Mouse (Mus musculus): ENCODE data around the gene Ube2g2. TPM values are rescaled to one million over a fixed set of nuclear protein-coding genes. Genes with fewer than 3 reads are reported as not detected.
A peak's percentile ranks its signal among the peaks of the same experiment; 100 is the strongest.

Ube2g2 gene
- polyA plus RNA-seq, 1 experiment from 2014 or later: 54.1 TPM

- H3K27me3 ChIP-seq (ENCODE audit: control insufficient read depth, insufficient read depth, low read length): no peaks in the 10 kb centered on the region
- peaks cover 14% of the 10 kb centered on the region for H3K4me1 ChIP-seq (replicated peaks; ENCODE audit: control insufficient read depth, insufficient read depth, low read length)
- no peak overlapping the region for H3K9ac ChIP-seq
- 0 out of 2 replicates have a peak, but pooled peaks cover 4% of the 10 kb centered on the region for H3K9me3 ChIP-seq (ENCODE audit: control insufficient read depth, low read length)
- DNase-seq (ENCODE audit: low spot score) (no peak), ATAC-seq (ENCODE audit: low FRiP score) (no peak)
- peaks cover 10% of the 10 kb centered on the region; the same call in 1 of the 2 replicates for H3K36me3 ChIP-seq (replicated peaks; ENCODE audit: control insufficient read depth, insufficient read depth)
- H3K4me3 ChIP-seq (replicated peaks; ENCODE audit: low read length): no peak overlapping the region
- 84% methylated on average over 5 of the region's 5 CpGs for WGBS
- no peak overlapping the region for H3K4me2 ChIP-seq (replicated peaks)
- H3K27ac ChIP-seq: no peak overlapping the region
Measured at GRCm38 (mm10) chr10:77604958-77605357, 17.1 kb upstream of the Ube2g2 start.

GRCm38 (mm10) chr10:77605368-77605767, 16.7 kb upstream of the Ube2g2 start:
- Histone ChIP-seq H3K9ac (peak overlapping the region; percentile 78), H3K4me1 (replicated peaks; ENCODE audit: control insufficient read depth, insufficient read depth, low read length) (peaks cover 14% of the 10 kb centered on the region), H3K4me3 (replicated peaks; ENCODE audit: low read length) (peak overlapping the region; percentile 66), H3K27ac (peak overlapping the region; percentile 92), H3K27me3 (ENCODE audit: control insufficient read depth, insufficient read depth, low read length) (no peaks in the 10 kb centered on the region), H3K4me2 (replicated peaks) (peak overlapping the region; percentile 86), H3K9me3 (ENCODE audit: control insufficient read depth, low read length) (0 out of 2 replicates have a peak, but pooled peaks cover 4% of the 10 kb centered on the region), H3K36me3 (replicated peaks; ENCODE audit: control insufficient read depth, insufficient read depth) (peaks cover 14% of the 10 kb centered on the region)
- WGBS: 36% methylated on average over 1 of the region's 1 CpGs
- DNase-seq (ENCODE audit: low spot score): peak; percentile 59
- ATAC-seq (ENCODE audit: low FRiP score): no peak

DNA sequence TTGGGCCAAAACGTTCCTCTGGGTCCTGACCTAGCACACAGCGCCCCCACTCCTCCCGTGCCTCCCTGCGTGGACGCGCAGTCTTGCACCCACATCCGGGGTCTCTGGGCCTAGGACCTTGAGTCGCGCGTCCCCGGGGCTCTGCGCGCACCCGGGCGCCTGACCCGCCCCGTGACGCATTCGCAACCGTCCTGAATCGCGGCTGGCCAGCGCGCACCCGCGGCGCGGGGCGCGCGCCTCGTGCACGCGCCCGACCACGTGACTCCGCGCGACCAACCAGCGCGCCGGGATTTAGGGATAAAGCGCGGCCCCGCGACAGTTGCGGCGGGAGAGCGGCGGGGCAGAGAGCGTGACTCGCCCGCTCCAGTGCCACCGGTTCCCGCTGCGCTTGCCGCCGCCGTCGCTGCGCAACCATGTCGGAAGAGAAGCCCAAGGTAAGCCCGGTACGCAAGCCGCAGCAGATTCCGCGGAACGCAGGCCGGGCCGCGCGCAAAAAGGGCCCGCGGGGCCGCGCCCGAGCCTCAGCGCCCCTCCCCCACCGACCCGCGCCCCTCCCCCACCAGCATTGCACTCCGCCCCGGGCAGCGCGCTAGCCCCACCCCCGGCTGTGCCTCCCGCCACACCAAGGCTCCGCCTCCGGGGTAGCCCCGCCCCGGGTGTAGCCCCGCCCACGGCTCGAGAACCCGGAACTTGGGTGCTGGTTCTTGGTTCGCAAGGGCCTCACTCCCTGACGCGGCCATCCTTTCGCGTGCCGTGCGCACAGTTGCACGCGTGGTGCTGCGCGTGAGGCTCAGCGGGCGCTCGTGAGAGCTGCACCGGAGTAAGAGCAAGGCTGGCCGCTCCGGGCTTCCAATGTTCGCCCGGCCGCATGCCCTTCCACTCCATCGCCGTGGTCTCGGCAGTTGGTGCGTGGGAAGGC, 15.9 kb upstream of the Ube2g2 start, which contains the start of the genes Sumo3 and Gm49325:
Gene Sumo3, plus strand, starts transcription at position 190 of the 919 bp plus-strand sequence.
Gene Gm49325, plus strand, starts transcription at position 290 of the 919 bp plus-strand sequence.
- Histone ChIP-seq H3K27me3 (ENCODE audit: control insufficient read depth, insufficient read depth, low read length) (no peaks in the 10 kb centered on the region), H3K4me1 (replicated peaks; ENCODE audit: control insufficient read depth, insufficient read depth, low read length) (peaks cover 14% of the 10 kb centered on the region), H3K9me3 (ENCODE audit: control insufficient read depth, low read length) (0 out of 2 replicates have a peak, but pooled peaks cover 4% of the 10 kb centered on the region), H3K4me2 (replicated peaks) (peak within 1 kb of the TSS; percentile 86), H3K9ac (peak within 1 kb of the TSS; percentile 78), H3K27ac (peak within 1 kb of the TSS; percentile 92), H3K36me3 (replicated peaks; ENCODE audit: control insufficient read depth, insufficient read depth) (peaks cover 22% of the 10 kb centered on the region), H3K4me3 (replicated peaks; ENCODE audit: low read length) (peak within 1 kb of the TSS; percentile 66)
- ATAC-seq (ENCODE audit: low FRiP score) (peak; percentile 85), DNase-seq (ENCODE audit: low spot score) (peak; percentile 87)
- 1% methylated on average over 102 of the region's 119 CpGs for WGBS

DNA sequence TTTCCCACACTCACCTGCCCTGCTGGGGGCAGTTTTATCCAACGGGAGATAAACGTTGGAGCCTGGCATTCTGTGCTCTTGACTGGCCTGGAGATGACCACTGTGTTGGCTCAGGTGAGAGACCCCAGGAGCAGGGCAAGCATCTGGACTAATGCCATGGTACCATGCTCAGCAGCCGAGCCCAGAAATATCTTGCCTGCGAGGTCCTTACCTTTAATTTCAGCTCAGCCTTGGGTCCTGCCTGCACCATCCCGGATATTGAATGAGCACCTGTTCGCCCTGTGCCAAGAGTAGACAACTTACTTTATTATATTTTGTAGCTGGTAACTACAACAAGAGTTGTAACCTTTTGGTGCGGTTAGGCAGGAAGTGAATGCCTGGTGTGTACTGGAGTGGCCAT, 15.2 kb upstream of the Ube2g2 start:
- ATAC-seq (ENCODE audit: low FRiP score): no peak; the same call in 1 of the 2 replicates
- peak overlapping the region; percentile 78 for H3K9ac ChIP-seq
- peak overlapping the region; percentile 86 for H3K4me2 ChIP-seq (replicated peaks)
- peak overlapping the region; percentile 66 for H3K4me3 ChIP-seq (replicated peaks; ENCODE audit: low read length)
- H3K36me3 ChIP-seq (replicated peaks; ENCODE audit: control insufficient read depth, insufficient read depth): peaks cover 29% of the 10 kb centered on the region
- peak overlapping the region; percentile 92 for H3K27ac ChIP-seq
- no peak for DNase-seq (ENCODE audit: low spot score)
- peaks cover 14% of the 10 kb centered on the region for H3K4me1 ChIP-seq (replicated peaks; ENCODE audit: control insufficient read depth, insufficient read depth, low read length)
- whole genome bisulfite sequencing: 48% methylated on average over 7 of the region's 7 CpGs
- no peaks in the 10 kb centered on the region for H3K27me3 ChIP-seq (ENCODE audit: control insufficient read depth, insufficient read depth, low read length)
- 0 out of 2 replicates have a peak, but pooled peaks cover 4% of the 10 kb centered on the region for H3K9me3 ChIP-seq (ENCODE audit: control insufficient read depth, low read length)

DNA sequence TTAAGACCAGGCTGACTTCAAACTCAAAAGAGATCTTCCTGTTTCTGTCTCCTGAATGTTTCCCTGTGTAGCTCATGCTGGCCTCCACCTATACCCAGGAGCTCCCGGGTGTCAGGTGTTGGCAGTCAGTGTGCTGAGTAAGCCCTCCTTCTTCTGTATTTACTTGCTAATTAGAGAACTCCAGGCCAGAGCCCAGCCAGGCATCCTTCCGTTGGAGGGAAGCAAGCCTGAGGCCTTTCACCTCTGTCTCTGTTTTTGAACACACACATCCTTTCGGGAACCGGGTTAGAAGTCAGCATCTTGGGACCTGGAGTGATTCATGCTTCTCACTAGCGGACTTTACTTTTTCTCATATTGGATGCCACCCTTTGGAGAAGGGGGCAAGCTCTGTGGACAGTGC, 14.6 kb upstream of the Ube2g2 start:
- H3K9ac ChIP-seq: no peak overlapping the region

GRCm38 (mm10) chr10:77608589-77608988, 13.5 kb upstream of the Ube2g2 start:
- DNase-seq (ENCODE audit: low spot score) (no peak), ATAC-seq (ENCODE audit: low FRiP score) (no peak)
- Histone ChIP-seq H3K4me2 (replicated peaks) (no peak overlapping the region), H3K27ac (no peak overlapping the region), H3K36me3 (replicated peaks; ENCODE audit: control insufficient read depth, insufficient read depth) (peaks cover 44% of the 10 kb centered on the region), H3K27me3 (ENCODE audit: control insufficient read depth, insufficient read depth, low read length) (no peaks in the 10 kb centered on the region), H3K9me3 (ENCODE audit: control insufficient read depth, low read length) (no peaks in the 10 kb centered on the region), H3K4me1 (replicated peaks; ENCODE audit: control insufficient read depth, insufficient read depth, low read length) (peaks cover 14% of the 10 kb centered on the region), H3K9ac (no peak overlapping the region), H3K4me3 (replicated peaks; ENCODE audit: low read length) (no peak overlapping the region)
- WGBS: 92% methylated on average over 8 of the region's 8 CpGs

More for the DNA sequence above, 14.6 kb upstream of the Ube2g2 start:
- ATAC-seq (ENCODE audit: low FRiP score) (no peak), DNase-seq (ENCODE audit: low spot score) (no peak)
- H3K4me3 ChIP-seq (replicated peaks; ENCODE audit: low read length): peak overlapping the region; percentile 66; the same call in 1 of the 2 replicates
- no peaks in the 10 kb centered on the region for H3K27me3 ChIP-seq (ENCODE audit: control insufficient read depth, insufficient read depth, low read length)
- no peaks in the 10 kb centered on the region for H3K9me3 ChIP-seq (ENCODE audit: control insufficient read depth, low read length)
- peaks cover 33% of the 10 kb centered on the region for H3K36me3 ChIP-seq (replicated peaks; ENCODE audit: control insufficient read depth, insufficient read depth)
- no peak overlapping the region for H3K27ac ChIP-seq
- peaks cover 14% of the 10 kb centered on the region for H3K4me1 ChIP-seq (replicated peaks; ENCODE audit: control insufficient read depth, insufficient read depth, low read length)
- H3K4me2 ChIP-seq (replicated peaks): peak overlapping the region; percentile 86
- WGBS: 69% methylated on average over 5 of the region's 5 CpGs

GRCm38 (mm10) chr10:77610221-77610961, 11.7 kb upstream of the Ube2g2 start:
- H3K9me3 ChIP-seq (ENCODE audit: control insufficient read depth, low read length): no peaks in the 10 kb centered on the region
- 93% methylated on average over 8 of the region's 8 CpGs for WGBS
- H3K27me3 ChIP-seq (ENCODE audit: control insufficient read depth, insufficient read depth, low read length): no peaks in the 10 kb centered on the region

DNA sequence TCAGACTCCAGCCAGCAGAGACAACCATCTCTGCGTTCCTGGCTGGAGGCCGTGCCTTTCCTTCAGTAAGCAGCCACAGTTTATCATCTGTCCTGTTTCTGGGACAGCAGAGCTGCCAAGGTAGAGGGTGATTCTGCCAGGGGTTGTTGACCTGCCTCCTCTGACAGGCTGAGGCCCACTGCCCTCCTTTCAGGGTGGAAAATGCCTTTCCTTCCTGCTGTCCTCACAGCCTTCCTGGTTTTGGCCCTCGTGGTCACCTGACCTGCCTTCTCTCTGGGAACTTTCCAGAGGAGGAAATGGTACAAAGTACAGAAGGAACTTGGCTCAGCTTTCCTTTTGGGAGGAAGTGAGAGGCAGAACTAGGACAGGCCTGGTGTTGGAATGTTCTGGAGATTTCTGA, 8.7 kb upstream of the Ube2g2 start:
- DNase-seq (ENCODE audit: low spot score): no peak
- H3K9ac ChIP-seq: no peak overlapping the region
- ATAC-seq (ENCODE audit: low FRiP score): no peak
- H3K4me1 ChIP-seq (replicated peaks; ENCODE audit: control insufficient read depth, insufficient read depth, low read length): no peaks in the 10 kb centered on the region
- no peak overlapping the region for H3K27ac ChIP-seq
- WGBS: 97% methylated on average over 3 of the region's 3 CpGs
- H3K4me3 ChIP-seq (replicated peaks; ENCODE audit: low read length): no peak overlapping the region
- no peaks in the 10 kb centered on the region for H3K9me3 ChIP-seq (ENCODE audit: control insufficient read depth, low read length)
- H3K27me3 ChIP-seq (ENCODE audit: control insufficient read depth, insufficient read depth, low read length): no peaks in the 10 kb centered on the region
- H3K36me3 ChIP-seq (replicated peaks; ENCODE audit: control insufficient read depth, insufficient read depth): peaks cover 90% of the 10 kb centered on the region
- no peak overlapping the region for H3K4me2 ChIP-seq (replicated peaks)

More at GRCm38 (mm10) chr10:77610221-77610961, 11.7 kb upstream of the Ube2g2 start:
- Histone ChIP-seq H3K36me3 (replicated peaks; ENCODE audit: control insufficient read depth, insufficient read depth) (peaks cover 62% of the 10 kb centered on the region), H3K4me2 (replicated peaks) (no peak overlapping the region), H3K9ac (0 out of 2 replicates have a peak overlapping the region, but pooled peaks have one; percentile 24), H3K4me1 (replicated peaks; ENCODE audit: control insufficient read depth, insufficient read depth, low read length) (peaks cover 14% of the 10 kb centered on the region), H3K27ac (no peak overlapping the region; the same call in 1 of the 2 replicates), H3K4me3 (replicated peaks; ENCODE audit: low read length) (no peak overlapping the region)
- DNase-seq (ENCODE audit: low spot score): no peak
- no peak for ATAC-seq (ENCODE audit: low FRiP score)

GRCm38 (mm10) chr10:77615647-77616046, 6.4 kb upstream of the Ube2g2 start:
- Histone ChIP-seq H3K27me3 (ENCODE audit: control insufficient read depth, insufficient read depth, low read length) (no peaks in the 10 kb centered on the region), H3K4me2 (replicated peaks) (no peak overlapping the region), H3K36me3 (replicated peaks; ENCODE audit: control insufficient read depth, insufficient read depth) (peaks cover 83% of the 10 kb centered on the region), H3K4me3 (replicated peaks; ENCODE audit: low read length) (no peak overlapping the region), H3K4me1 (replicated peaks; ENCODE audit: control insufficient read depth, insufficient read depth, low read length) (no peaks in the 10 kb centered on the region), H3K27ac (no peak overlapping the region), H3K9me3 (ENCODE audit: control insufficient read depth, low read length) (no peaks in the 10 kb centered on the region), H3K9ac (no peak overlapping the region)
- ATAC-seq (ENCODE audit: low FRiP score) (no peak), DNase-seq (ENCODE audit: low spot score) (no peak)
- 94% methylated on average over 8 of the region's 8 CpGs for WGBS

Measured in hindbrain, embryonic 14.5 days (tissue).